Mouse (Mus musculus): ENCODE results near the gene Cep95. TPM values are rescaled to one million over a fixed set of nuclear protein-coding genes. Genes with fewer than 3 reads are reported as not detected.

Gene Cep95
- polyA plus RNA-seq (2012; ENCODE audit: low replicate concordance) = 1.6 and 4.7 TPM in 2 replicates

DNA sequence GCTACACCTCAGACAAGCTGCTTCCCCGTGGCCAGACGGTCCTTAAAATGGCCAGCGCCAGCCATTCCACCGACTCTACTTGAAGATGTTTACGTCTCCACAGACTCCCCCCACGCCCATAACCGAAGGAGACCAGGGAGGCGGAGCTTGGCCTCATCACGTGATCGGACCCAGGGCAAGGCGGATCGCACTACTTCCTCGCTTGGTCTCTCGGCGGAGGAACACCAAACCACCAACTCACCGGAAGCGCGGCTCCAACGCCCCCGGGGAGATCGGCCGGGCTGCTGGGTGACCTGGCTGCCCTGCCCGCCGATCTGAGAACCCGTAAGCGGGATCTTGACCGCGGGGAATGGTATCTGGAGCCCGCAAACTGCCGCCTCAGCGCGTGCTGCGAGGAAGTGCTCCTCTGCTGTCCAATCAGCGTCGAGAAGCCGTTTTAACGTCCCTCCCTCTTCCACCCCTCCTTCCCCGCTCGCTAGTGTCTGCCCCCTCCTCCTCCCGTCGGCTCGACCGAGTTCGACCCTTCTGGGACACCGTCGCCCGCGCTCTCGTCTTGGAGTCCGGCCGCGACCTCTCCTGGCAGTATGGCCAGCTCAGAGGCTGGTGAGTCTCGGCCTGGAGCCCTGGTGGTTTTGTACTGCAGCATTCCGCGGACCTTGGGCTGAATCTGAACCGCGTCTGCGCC is at the start of gene Cep95, which contains the start of gene Ddx5:
Gene Cep95, plus strand, starts transcription at position 478 of the 685 bp plus-strand sequence.
Gene Ddx5, minus strand, starts transcription at position 411 of the 685 bp plus-strand sequence.

DNA sequence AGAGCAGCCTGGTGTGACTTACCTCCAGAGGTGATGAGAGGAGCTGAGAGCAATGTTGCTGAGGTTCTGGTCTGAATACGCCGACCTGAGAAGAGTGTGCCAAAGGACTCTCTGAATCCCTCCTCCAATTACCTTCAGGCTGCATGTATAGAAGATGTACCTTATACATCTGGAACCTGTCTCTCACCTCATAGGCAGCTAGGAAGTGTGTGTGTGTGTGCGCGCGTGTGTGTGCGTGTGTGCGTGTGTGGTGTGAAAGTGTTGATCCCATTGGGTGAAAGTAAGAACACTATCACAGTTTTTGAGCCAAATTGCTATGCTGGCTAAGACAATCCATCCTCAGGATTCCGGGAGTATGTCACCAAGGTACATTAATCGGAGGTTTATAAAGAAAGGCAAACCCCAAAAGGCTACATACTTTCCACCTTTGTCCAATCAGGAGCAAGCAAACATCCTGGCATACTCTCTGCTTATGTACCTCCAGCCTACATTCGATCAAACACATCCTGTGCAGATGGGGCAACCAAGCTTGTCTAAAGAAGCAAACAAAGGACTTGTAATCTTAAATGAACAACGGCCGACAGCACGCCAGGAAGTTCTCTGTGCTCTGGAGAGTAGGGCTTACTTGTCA is 38.8 kb upstream of the Cep95 start, which contains the start of gene Pecam1:
Gene Pecam1, minus strand, starts transcription at position 508 of the 631 bp plus-strand sequence.

DNA sequence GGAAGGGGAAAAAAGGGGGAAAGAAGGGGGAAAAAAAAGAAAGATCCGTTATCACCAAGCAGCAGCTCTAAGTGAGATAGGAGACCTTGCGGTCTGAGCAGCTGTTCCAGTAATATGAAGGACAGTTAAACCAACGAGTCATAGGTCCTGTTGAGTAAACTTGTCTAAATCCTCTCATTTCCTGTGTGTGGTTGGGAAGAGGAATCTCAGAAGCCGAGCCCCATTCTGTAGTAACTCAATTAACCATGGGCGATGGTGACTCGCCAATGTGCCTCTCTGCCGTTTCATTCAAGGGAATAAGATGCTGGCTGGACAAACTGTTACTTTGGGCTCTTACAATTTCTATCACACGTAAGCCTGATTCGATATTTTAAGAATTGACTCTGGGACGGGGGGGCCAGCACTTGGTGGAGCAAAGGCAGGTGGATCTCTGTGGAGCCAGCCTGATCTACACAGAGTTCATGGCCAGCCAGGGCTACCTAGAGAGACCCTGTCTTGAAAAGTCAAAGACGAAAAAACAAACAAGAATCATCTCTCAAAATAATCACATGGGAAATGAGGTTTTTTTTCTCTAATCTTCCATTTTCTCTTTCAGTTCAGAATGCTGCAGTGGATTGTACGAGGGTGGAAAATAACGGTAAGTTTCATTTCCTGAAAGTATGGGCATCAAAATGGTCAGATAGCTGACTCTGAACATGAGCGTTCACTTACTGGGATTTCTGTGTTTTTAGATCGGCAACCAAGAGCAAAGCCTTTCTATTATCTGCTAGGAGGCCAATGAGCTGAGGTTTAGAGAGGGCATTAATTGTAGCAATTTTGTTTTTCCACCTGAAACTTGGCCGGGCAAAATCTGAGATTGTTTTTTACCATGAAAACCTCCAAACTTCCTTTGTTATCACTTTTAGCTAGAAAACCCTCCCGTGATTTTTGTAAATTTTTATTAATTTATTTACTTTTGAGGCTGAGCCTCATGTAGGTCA is 37.7 kb upstream of the Cep95 start, which contains the start of gene Milr1:
Gene Milr1, plus strand, starts transcription at position 188 of the 980 bp plus-strand sequence.

DNA sequence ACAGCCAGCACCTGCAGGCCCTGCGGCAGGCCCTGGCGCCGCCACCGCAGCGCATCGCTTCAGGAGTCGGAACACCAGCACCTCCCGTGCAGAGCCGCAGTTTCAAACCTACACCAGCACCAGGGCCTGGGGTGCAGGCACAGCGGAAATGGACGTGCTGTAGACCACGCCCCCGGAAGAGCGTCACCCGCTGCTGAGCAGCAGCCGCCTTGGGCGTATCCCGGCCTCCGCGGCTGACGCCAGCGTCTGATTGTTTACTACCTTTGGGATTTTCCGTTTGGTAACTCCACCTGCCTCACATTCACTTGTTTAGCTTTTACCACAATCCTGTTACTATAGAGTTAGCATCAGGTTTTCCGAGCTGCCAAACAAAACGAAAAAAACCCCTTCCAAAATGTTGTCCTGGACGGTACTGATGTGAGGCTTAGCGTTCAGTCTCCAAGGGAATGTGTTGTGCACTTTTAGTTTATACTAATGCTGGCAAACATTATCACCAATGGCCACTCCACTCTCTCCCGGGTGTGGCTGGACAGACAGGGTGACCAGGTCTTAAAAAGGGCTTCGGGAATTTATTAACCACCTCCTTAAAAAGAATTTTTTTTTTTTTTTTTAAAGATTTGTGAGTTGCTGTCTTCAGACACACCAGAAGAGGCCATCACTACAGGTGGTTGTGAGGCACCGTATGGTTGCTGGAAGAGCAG is 9.5 kb upstream of the Cep95 start, which contains the start of gene Polg2:
Gene Polg2, minus strand, starts transcription at position 150 of the 701 bp plus-strand sequence.

Other genes starting within 250 kb of the Cep95 start
- gene Tex2, start 175.8 kb upstream of the Cep95 start, polyA plus RNA-seq (2012; ENCODE audit: low replicate concordance) = 7.8 and 8.2 TPM in 2 replicates
- 10.4 and 15.9 TPM in 2 replicates for gene Pecam1, start 38.6 kb upstream of the Cep95 start, polyA plus RNA-seq (2012; ENCODE audit: low replicate concordance)
- 0.78 and 1.8 TPM in 2 replicates for gene Milr1, start 38.0 kb upstream of the Cep95 start, polyA plus RNA-seq (2012; ENCODE audit: low replicate concordance)
- 3.7 and 4.1 TPM in 2 replicates for gene Polg2, start 9.7 kb upstream of the Cep95 start, polyA plus RNA-seq (2012; ENCODE audit: low replicate concordance)
- 3,300 and 9,073 TPM in 2 replicates for gene Ddx5, start 67 bp upstream of the Cep95 start, polyA plus RNA-seq (2012; ENCODE audit: low replicate concordance)
- gene Smurf2, start 131.5 kb downstream of the Cep95 start, polyA plus RNA-seq (2012; ENCODE audit: low replicate concordance) = 6.0 and 7.6 TPM in 2 replicates
- gene Kpna2, start 210.3 kb downstream of the Cep95 start, polyA plus RNA-seq (2012; ENCODE audit: low replicate concordance) = 1.7 and 4.2 TPM in 2 replicates
- gene 1810010H24Rik, start 236.4 kb downstream of the Cep95 start, polyA plus RNA-seq (2012; ENCODE audit: low replicate concordance) = 0.73 and 0.99 TPM in 2 replicates

All from hematopoietic multipotent progenitor cell, adult 10-12 weeks (in vitro differentiated cells).